Mouse (Mus musculus): ENCODE measurements around the gene Akain1. TPM values are rescaled to one million over a fixed set of nuclear protein-coding genes. Genes with fewer than 3 reads are reported as not detected.

Gene Akain1
- polyA plus RNA-seq, 1 experiment from 2014 or later = 0.40 TPM

GRCm38 (mm10) chr17:69496125-69496524, 57.0 kb downstream of the Akain1 start:
- H3K9me3 ChIP-seq (replicated peaks; ENCODE audit: control insufficient read depth, low read length, poor library complexity, severe bottlenecking) = no peaks in the 10 kb centered on the region
- H3K27me3 ChIP-seq (ENCODE audit: control insufficient read depth, insufficient read depth, low read depth, low read length) = no peaks in the 10 kb centered on the region
- no peaks in the 10 kb centered on the region for H3K4me1 ChIP-seq (ENCODE audit: control insufficient read depth, insufficient read depth, low read length)
- no peak for ATAC-seq
- H3K4me2 ChIP-seq (ENCODE audit: low read length) = no peak overlapping the region
- no peaks in the 10 kb centered on the region for H3K36me3 ChIP-seq (ENCODE audit: control insufficient read depth, insufficient read depth, low read length)
- H3K9ac ChIP-seq (ENCODE audit: low read depth, low read length) = no peak overlapping the region
- no peak overlapping the region for H3K27ac ChIP-seq (ENCODE audit: low read length)
- WGBS = 92% methylated on average over 3 of the region's 3 CpGs
- H3K4me3 ChIP-seq (ENCODE audit: low read depth, low read length) = no peak overlapping the region

GRCm38 (mm10) chr17:69497315-69497714, 58.2 kb downstream of the Akain1 start:
- Histone ChIP-seq H3K4me2 (ENCODE audit: low read length) (no peak overlapping the region), H3K36me3 (ENCODE audit: control insufficient read depth, insufficient read depth, low read length) (no peaks in the 10 kb centered on the region), H3K9ac (ENCODE audit: low read depth, low read length) (no peak overlapping the region), H3K4me1 (ENCODE audit: control insufficient read depth, insufficient read depth, low read length) (no peaks in the 10 kb centered on the region), H3K9me3 (replicated peaks; ENCODE audit: control insufficient read depth, low read length, poor library complexity, severe bottlenecking) (no peaks in the 10 kb centered on the region), H3K27ac (ENCODE audit: low read length) (no peak overlapping the region), H3K4me3 (ENCODE audit: low read depth, low read length) (no peak overlapping the region), H3K27me3 (ENCODE audit: control insufficient read depth, insufficient read depth, low read depth, low read length) (no peaks in the 10 kb centered on the region)
- ATAC-seq = no peak
- 69% methylated on average over 4 of the region's 4 CpGs for WGBS

GRCm38 (mm10) chr17:69498913-69499312, 59.8 kb downstream of the Akain1 start:
- WGBS = 44% methylated on average over 2 of the region's 2 CpGs
- Histone ChIP-seq H3K9ac (ENCODE audit: low read depth, low read length) (no peak overlapping the region), H3K9me3 (replicated peaks; ENCODE audit: control insufficient read depth, low read length, poor library complexity, severe bottlenecking) (no peaks in the 10 kb centered on the region), H3K27ac (ENCODE audit: low read length) (no peak overlapping the region), H3K4me2 (ENCODE audit: low read length) (no peak overlapping the region), H3K27me3 (ENCODE audit: control insufficient read depth, insufficient read depth, low read depth, low read length) (no peaks in the 10 kb centered on the region), H3K4me3 (ENCODE audit: low read depth, low read length) (no peak overlapping the region), H3K4me1 (ENCODE audit: control insufficient read depth, insufficient read depth, low read length) (no peaks in the 10 kb centered on the region), H3K36me3 (ENCODE audit: control insufficient read depth, insufficient read depth, low read length) (no peaks in the 10 kb centered on the region)
- no peak for ATAC-seq

- Histone ChIP-seq H3K27ac (ENCODE audit: low read length) (no peak overlapping the region), H3K4me2 (ENCODE audit: low read length) (no peak overlapping the region), H3K4me1 (ENCODE audit: control insufficient read depth, insufficient read depth, low read length) (no peaks in the 10 kb centered on the region), H3K9me3 (replicated peaks; ENCODE audit: control insufficient read depth, low read length, poor library complexity, severe bottlenecking) (no peaks in the 10 kb centered on the region), H3K27me3 (ENCODE audit: control insufficient read depth, insufficient read depth, low read depth, low read length) (no peaks in the 10 kb centered on the region), H3K9ac (ENCODE audit: low read depth, low read length) (no peak overlapping the region), H3K36me3 (ENCODE audit: control insufficient read depth, insufficient read depth, low read length) (no peaks in the 10 kb centered on the region), H3K4me3 (ENCODE audit: low read depth, low read length) (no peak overlapping the region)
- no peak for ATAC-seq
- 12% methylated on average over 6 of the region's 6 CpGs for WGBS
Measured at GRCm38 (mm10) chr17:69499441-69499840, 60.3 kb downstream of the Akain1 start.

GRCm38 (mm10) chr17:69506070-69506469, 66.9 kb downstream of the Akain1 start:
- Histone ChIP-seq H3K9ac (ENCODE audit: low read depth, low read length) (no peak overlapping the region), H3K9me3 (replicated peaks; ENCODE audit: control insufficient read depth, low read length, poor library complexity, severe bottlenecking) (no peaks in the 10 kb centered on the region), H3K27ac (ENCODE audit: low read length) (no peak overlapping the region), H3K4me2 (ENCODE audit: low read length) (no peak overlapping the region), H3K27me3 (ENCODE audit: control insufficient read depth, insufficient read depth, low read depth, low read length) (no peaks in the 10 kb centered on the region), H3K36me3 (ENCODE audit: control insufficient read depth, insufficient read depth, low read length) (no peaks in the 10 kb centered on the region), H3K4me1 (ENCODE audit: control insufficient read depth, insufficient read depth, low read length) (no peaks in the 10 kb centered on the region), H3K4me3 (ENCODE audit: low read depth, low read length) (no peak overlapping the region)
- no peak for ATAC-seq
- 36% methylated on average over 3 of the region's 3 CpGs for WGBS

GRCm38 (mm10) chr17:69516344-69516907, 77.3 kb downstream of the Akain1 start:
- Histone ChIP-seq H3K27ac (ENCODE audit: low read length) (no peak overlapping the region), H3K4me2 (ENCODE audit: low read length) (no peak overlapping the region), H3K36me3 (ENCODE audit: control insufficient read depth, insufficient read depth, low read length) (no peaks in the 10 kb centered on the region), H3K9ac (ENCODE audit: low read depth, low read length) (no peak overlapping the region), H3K27me3 (ENCODE audit: control insufficient read depth, insufficient read depth, low read depth, low read length) (no peaks in the 10 kb centered on the region), H3K4me3 (ENCODE audit: low read depth, low read length) (no peak overlapping the region), H3K9me3 (replicated peaks; ENCODE audit: control insufficient read depth, low read length, poor library complexity, severe bottlenecking) (no peaks in the 10 kb centered on the region), H3K4me1 (ENCODE audit: control insufficient read depth, insufficient read depth, low read length) (no peaks in the 10 kb centered on the region)
- no peak for ATAC-seq
- 83% methylated on average over 4 of the region's 4 CpGs for WGBS

- Histone ChIP-seq H3K36me3 (ENCODE audit: control insufficient read depth, insufficient read depth, low read length) (no peaks in the 10 kb centered on the region), H3K9me3 (replicated peaks; ENCODE audit: control insufficient read depth, low read length, poor library complexity, severe bottlenecking) (no peaks in the 10 kb centered on the region), H3K27ac (ENCODE audit: low read length) (0 out of 2 replicates have a peak overlapping the region, but pooled peaks have one; percentile 26), H3K4me3 (ENCODE audit: low read depth, low read length) (no peak overlapping the region), H3K27me3 (ENCODE audit: control insufficient read depth, insufficient read depth, low read depth, low read length) (no peaks in the 10 kb centered on the region), H3K4me1 (ENCODE audit: control insufficient read depth, insufficient read depth, low read length) (no peaks in the 10 kb centered on the region), H3K4me2 (ENCODE audit: low read length) (no peak overlapping the region), H3K9ac (ENCODE audit: low read depth, low read length) (no peak overlapping the region)
- ATAC-seq = no peak
- 43% methylated on average over 5 of the region's 5 CpGs for WGBS
Measured at GRCm38 (mm10) chr17:69531472-69531871, 92.3 kb downstream of the Akain1 start.

Other genes with a start within 250 kb of the Akain1 start
- gene Zbtb14, start 56.3 kb upstream of the Akain1 start, polyA plus RNA-seq (2015; fragmentation: Nextera tagmentation; extraction: Ambion mirVana) = 32.2 and 34.9 TPM in 2 replicates

All from midbrain, embryonic 16.5 days (tissue).